Mouse (Mus musculus) forebrain, postnatal 0 days (tissue): Measurements from ENCODE around the gene Aqp11. TPM values are rescaled to one million over a fixed set of nuclear protein-coding genes. Genes with fewer than 3 reads are reported as not detected.

Experiments used
- ATAC-seq: fragments of 200-750 bp; cut with Nextera tagmentation; 2 replicates; pipeline ENCODE4 v1.8.0; 2017; ENCODE audit warnings: mild to moderate bottlenecking, moderate library complexity
- DNase-seq: peaks from one replicate; pipeline ENCODE4 v3.0.0-alpha.2; 2015
- H3K27ac ChIP-seq: fragments of 300-500 bp; sonication (generic); 2 replicates; pipeline ENCODE4 v1.5.1; 2014; ENCODE audit warnings: low read depth, mild to moderate bottlenecking, antibody characterized with exemption, low read length, moderate library complexity, mixed read lengths
- H3K27me3 ChIP-seq: fragments of 300-500 bp; sonication (generic); 2 replicates; pipeline ENCODE4 v1.6.1; 2014; ENCODE audit warnings: mild to moderate bottlenecking, low read length, mixed read lengths; ENCODE audit not compliant: insufficient read depth
- H3K36me3 ChIP-seq: fragments of 300-500 bp; sonication (generic); 2 replicates; pipeline ENCODE4 v1.6.1; 2014; ENCODE audit warnings: mild to moderate bottlenecking, moderate library complexity; ENCODE audit not compliant: insufficient read depth
- H3K4me1 ChIP-seq: fragments of 300-500 bp; sonication (generic); 2 replicates; pipeline ENCODE4 v1.6.1; 2014; ENCODE audit warnings: antibody characterized with exemption; ENCODE audit not compliant: insufficient read depth
- H3K4me2 ChIP-seq: fragments of 300-500 bp; sonication (generic); 2 replicates; pipeline ENCODE4 v1.6.1; 2014; ENCODE audit warnings: low read depth, mild to moderate bottlenecking, moderate library complexity
- H3K4me3 ChIP-seq: fragments of 300-500 bp; sonication (generic); 2 replicates; pipeline ENCODE4 v1.5.1; 2014; ENCODE audit warnings: low read depth, low read length, mixed read lengths
- H3K9ac ChIP-seq: fragments of 300-500 bp; sonication (generic); 2 replicates; pipeline ENCODE4 v1.6.1; 2014; ENCODE audit warnings: mild to moderate bottlenecking
- H3K9me3 ChIP-seq: fragments of 300-500 bp; sonication (generic); 2 replicates; pipeline ENCODE4 v1.6.1; 2016; ENCODE audit warnings: low read length
- CTCF ChIP-seq: sonication (generic); IDR thresholded peaks from 2 replicates; pipeline ENCODE4 v1.5.1; 2016; ENCODE audit warnings: antibody characterized with exemption, control low read depth, low read depth
- WGBS: fragments of 180-500 bp; shearing (Covaris S2); extraction: QIAGEN DNeasy Blood & Tissue Kit; methylation state at CpG from one replicate; pipeline ENCODE4 v1.1.7; 2014; 5-methylcytosine and 5-hydroxymethylcytosine counted together
- polyA plus RNA-seq: library from polyadenylated mRNA; unstranded; fragments of >200 nt; fragmentation: Nextera tagmentation; extraction: Ambion mirVana; gene quantifications from 2 replicates; pipeline ENCODE4 v1.2.1, GENCODE M21; 2015
- total RNA-seq: library from RNA; depleted of rRNA; stranded (reverse); fragments of >200 nt; gene quantifications from 2 replicates; pipeline ENCODE4 v1.2.3, GENCODE M21; 2014

The Aqp11 gene
- total and polyA plus RNA-seq, 2 experiments from 2014 or later: 8.3 to 22.4 TPM

DNA sequence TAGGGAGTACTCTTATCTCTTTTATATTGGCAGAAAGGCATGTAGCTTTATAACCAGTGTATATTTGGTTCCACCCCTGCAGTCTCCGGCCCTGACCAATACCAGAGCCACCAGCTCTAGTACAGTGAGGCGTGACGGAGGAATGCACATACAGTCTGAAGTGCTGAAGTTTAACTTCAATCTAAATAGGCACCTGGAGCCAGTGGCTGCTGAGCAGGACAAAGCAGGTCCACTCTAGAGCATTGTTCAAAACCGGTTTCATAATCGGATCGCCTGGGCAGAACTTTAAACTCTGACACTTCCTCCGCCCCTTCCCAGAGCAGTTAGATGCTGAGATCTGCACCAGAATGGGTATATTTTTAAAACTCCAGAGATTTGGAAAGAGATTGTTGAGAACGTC, 3.1 kb downstream of the Aqp11 start:
- no peak overlapping the region for H3K9ac ChIP-seq

DNA sequence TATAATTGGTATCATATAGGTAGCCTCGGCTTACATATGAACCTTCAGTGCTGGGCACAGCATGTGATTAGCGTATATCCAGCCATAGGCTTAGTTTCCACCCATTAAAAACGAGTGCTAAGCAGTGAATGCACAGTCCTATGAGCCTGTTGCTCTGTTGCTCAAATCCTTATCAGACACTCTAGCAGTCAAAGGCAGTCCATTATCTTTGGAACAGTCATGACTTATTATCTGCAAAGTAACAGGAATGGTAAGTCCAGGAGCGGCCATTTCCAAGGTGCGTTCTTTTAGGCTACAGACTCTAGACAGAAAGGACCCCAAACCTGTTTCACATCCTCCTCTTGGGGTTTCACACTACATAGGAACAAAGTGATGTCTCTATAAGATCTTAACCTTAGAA, 4.5 kb downstream of the Aqp11 start:
- Histone ChIP-seq H3K9me3 (no peaks in the 10 kb centered on the region), H3K27me3 (no peaks in the 10 kb centered on the region; the same call in none of the 2 replicates), H3K36me3 (no peaks in the 10 kb centered on the region), H3K4me1 (peaks cover 3% of the 10 kb centered on the region; the same call in 1 of the 2 replicates), H3K9ac (no peak overlapping the region), H3K4me2 (no peak overlapping the region), H3K4me3 (no peak overlapping the region), H3K27ac (no peak overlapping the region)
- WGBS: 87% methylated on average over 5 of the region's 5 CpGs
- TF ChIP-seq CTCF: no peak
- ATAC-seq (no peak), DNase-seq (no peak)

More for the DNA sequence above, 3.1 kb downstream of the Aqp11 start:
- no peaks in the 10 kb centered on the region for H3K36me3 ChIP-seq
- H3K4me2 ChIP-seq: no peak overlapping the region
- no peak for TF ChIP-seq CTCF
- peaks cover 3% of the 10 kb centered on the region; the same call in 1 of the 2 replicates for H3K4me1 ChIP-seq
- 82% methylated on average over 8 of the region's 8 CpGs for WGBS
- no peaks in the 10 kb centered on the region for H3K9me3 ChIP-seq
- no peaks in the 10 kb centered on the region; the same call in none of the 2 replicates for H3K27me3 ChIP-seq
- no peak overlapping the region for H3K27ac ChIP-seq
- no peak for ATAC-seq
- no peak overlapping the region for H3K4me3 ChIP-seq
- DNase-seq: no peak

DNA sequence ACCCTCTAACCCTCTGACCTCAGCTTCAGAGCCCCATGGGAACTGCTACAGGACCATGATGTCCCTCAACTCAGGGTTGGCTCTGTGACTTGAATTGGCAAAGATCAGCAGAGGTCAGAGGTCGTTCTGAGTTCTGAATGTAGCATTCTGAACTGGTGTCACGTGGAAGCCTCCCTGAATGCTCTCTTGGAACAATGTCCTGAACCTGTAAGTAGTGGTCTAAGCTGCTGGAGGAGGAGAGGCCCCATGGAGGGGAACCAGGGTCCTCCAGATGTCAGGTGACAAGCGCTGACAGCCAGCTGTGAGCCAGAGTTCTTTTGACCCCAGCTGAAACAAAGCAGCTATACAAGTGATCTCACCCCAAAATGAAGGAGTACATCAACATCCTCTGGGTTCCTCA, 7.7 kb downstream of the Aqp11 start:
- H3K4me3 ChIP-seq: no peak overlapping the region
- no peaks in the 10 kb centered on the region for H3K9me3 ChIP-seq
- no peak overlapping the region for H3K9ac ChIP-seq
- no peak overlapping the region for H3K4me2 ChIP-seq
- H3K27ac ChIP-seq: no peak overlapping the region
- 39% methylated on average over 3 of the region's 3 CpGs for WGBS
- 0 out of 2 replicates have a peak, but pooled peaks cover 4% of the 10 kb centered on the region for H3K36me3 ChIP-seq
- TF ChIP-seq CTCF: no peak
- H3K4me1 ChIP-seq: no peaks in the 10 kb centered on the region
- ATAC-seq (no peak), DNase-seq (no peak)
- no peaks in the 10 kb centered on the region for H3K27me3 ChIP-seq

DNA sequence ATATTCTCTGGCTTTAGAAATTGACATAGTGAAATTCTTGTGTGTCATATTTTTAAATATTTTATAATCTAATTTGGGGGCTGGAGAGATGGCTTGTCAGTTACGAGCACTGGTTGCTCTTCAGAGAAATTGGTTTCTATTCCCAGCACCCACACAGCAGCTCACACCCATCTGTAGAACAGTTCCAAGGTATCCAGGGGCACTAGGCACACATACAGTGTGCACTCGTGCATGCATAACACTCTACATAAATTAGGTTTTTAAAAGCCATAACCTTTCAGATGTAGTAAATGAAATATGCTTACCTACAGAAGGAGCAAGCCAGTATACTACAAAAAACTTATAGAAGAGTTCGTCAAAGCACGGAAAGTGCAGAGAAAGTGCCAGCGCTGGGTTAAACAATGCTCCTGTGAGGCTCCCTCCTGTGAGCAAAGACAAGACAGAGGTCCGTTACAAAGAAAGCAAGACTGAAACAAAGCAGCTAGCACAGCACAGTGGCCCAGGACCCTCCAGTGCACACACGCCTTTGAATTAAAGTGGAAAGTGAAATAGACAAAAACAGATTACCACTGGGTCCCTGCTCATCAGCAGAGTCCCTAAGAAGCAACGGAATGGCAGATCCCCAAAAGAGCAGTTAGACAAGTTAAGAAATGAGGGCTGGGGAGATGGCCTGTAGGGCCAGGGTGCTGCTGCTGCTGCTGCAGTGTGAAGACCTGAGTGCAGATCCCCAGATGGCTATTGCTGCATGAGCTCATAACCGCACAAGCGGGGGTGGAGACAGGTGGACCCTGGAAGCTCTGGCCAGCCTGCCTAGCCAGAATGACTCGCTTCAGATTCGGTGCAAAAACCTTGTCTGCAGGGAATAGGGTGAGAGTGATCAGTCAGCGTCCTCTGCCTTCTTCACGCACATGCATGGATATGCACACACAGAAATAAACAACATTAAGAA, 9.1 kb downstream of the Aqp11 start:
- Histone ChIP-seq H3K4me3 (no peak overlapping the region), H3K27ac (no peak overlapping the region), H3K36me3 (0 out of 2 replicates have a peak, but pooled peaks cover 4% of the 10 kb centered on the region), H3K27me3 (no peaks in the 10 kb centered on the region), H3K9me3 (no peaks in the 10 kb centered on the region), H3K4me1 (no peaks in the 10 kb centered on the region), H3K4me2 (no peak overlapping the region), H3K9ac (no peak overlapping the region)
- no peak for ATAC-seq
- DNase-seq: no peak
- 31% methylated on average over 14 of the region's 14 CpGs for WGBS
- no peak for TF ChIP-seq CTCF

- Histone ChIP-seq H3K4me1 (no peaks in the 10 kb centered on the region), H3K36me3 (0 out of 2 replicates have a peak, but pooled peaks cover 4% of the 10 kb centered on the region), H3K27me3 (no peaks in the 10 kb centered on the region), H3K27ac (no peak overlapping the region), H3K4me2 (no peak overlapping the region), H3K4me3 (no peak overlapping the region), H3K9me3 (no peaks in the 10 kb centered on the region), H3K9ac (no peak overlapping the region)
- DNase-seq: no peak
- 65% methylated on average over 7 of the region's 7 CpGs for WGBS
- ATAC-seq: no peak
- no peak for TF ChIP-seq CTCF
Observed at GRCm38 (mm10) chr7:97726778-97727177, 11.3 kb downstream of the Aqp11 start.

DNA sequence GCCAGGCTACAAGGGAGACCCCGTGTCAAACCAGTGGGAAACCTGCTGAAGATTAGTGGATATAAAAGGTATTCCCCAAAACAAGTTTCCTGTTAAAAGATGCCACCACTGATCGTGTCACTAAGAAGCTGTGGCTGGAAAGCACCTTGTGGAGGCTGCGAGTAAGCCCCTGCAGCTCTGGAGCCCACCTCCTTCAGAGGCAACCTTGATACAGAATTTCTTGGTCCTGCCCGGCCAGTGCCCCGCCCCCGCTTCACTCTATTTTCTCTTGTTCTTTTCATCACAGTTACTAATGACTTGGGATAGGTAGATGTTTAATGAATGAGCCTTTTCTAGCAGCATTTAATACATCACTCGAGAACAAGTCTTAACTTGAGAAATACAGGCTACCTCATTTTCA, 12.0 kb downstream of the Aqp11 start:
- 0 out of 2 replicates have a peak, but pooled peaks cover 4% of the 10 kb centered on the region for H3K36me3 ChIP-seq
- H3K4me2 ChIP-seq: no peak overlapping the region
- no peak for DNase-seq
- H3K4me1 ChIP-seq: no peaks in the 10 kb centered on the region
- H3K9ac ChIP-seq: no peak overlapping the region
- 72% methylated on average over 7 of the region's 7 CpGs for WGBS
- no peak overlapping the region for H3K27ac ChIP-seq
- ATAC-seq: no peak
- H3K4me3 ChIP-seq: no peak overlapping the region
- H3K27me3 ChIP-seq: no peaks in the 10 kb centered on the region
- no peak for TF ChIP-seq CTCF
- no peaks in the 10 kb centered on the region for H3K9me3 ChIP-seq

- ATAC-seq (no peak), DNase-seq (no peak)
- no peak overlapping the region for H3K4me2 ChIP-seq
- 0 out of 2 replicates have a peak, but pooled peaks cover 4% of the 10 kb centered on the region for H3K36me3 ChIP-seq
- TF ChIP-seq CTCF: no peak
- no peak overlapping the region for H3K4me3 ChIP-seq
- H3K4me1 ChIP-seq: no peaks in the 10 kb centered on the region
- 94% methylated on average over 6 of the region's 6 CpGs for WGBS
- no peaks in the 10 kb centered on the region for H3K9me3 ChIP-seq
- no peak overlapping the region for H3K27ac ChIP-seq
- H3K9ac ChIP-seq: no peak overlapping the region
- no peaks in the 10 kb centered on the region for H3K27me3 ChIP-seq
Observed at GRCm38 (mm10) chr7:97725401-97725800, 12.7 kb downstream of the Aqp11 start.
